Mouse (Mus musculus) left cerebral cortex, adult 18-20 months (tissue): ENCODE measurements at regions not wholly inside any gene's neighbourhood (a gene's known extent, or its start where the extent isn't known, plus 50 kb on each side); places are given as distances from the start of the nearest gene placed in this dataset.

Source experiments
- DNase-seq, 2 experiments: peaks; one replicate each; pipeline ENCODE4 v3.0.0; 2021 to 2022; ENCODE audit warnings: low spot score in 2 of 2, mixed read lengths in 1 of 2

DNA sequence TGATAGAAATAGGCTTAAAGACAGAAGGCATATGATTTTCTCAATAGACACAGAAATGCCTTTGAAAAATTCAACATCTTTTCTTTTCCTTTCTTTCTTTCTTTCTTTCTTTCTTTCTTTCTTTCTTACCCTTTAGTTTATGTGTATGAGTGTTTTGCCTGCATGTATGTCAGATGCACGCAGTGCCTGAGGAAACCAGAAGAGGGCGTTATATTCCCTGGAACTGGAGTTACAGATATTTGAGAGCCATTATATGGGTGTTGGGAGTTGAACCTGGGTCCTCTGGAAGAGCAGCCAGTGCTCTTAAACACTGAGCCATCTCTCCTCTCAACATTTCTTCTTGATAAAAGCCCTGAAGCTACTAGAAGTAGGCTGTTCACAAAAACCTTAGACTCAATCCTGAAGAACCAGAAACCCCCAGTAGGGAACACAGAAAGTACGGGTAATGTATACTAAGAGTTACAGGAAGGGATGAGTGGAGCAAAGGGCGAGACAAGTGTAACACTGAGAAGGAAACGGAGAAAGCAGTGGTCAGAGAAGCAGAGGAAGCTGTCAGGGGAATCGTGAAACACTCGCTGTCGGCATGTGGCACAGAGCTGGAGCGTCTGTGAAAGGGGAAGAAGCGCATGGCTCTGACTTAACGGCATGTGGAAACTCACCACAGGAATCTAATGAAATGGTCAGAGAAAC is 2253.4 kb downstream of the 4930444P10Rik start:
- no peak for DNase-seq

DNA sequence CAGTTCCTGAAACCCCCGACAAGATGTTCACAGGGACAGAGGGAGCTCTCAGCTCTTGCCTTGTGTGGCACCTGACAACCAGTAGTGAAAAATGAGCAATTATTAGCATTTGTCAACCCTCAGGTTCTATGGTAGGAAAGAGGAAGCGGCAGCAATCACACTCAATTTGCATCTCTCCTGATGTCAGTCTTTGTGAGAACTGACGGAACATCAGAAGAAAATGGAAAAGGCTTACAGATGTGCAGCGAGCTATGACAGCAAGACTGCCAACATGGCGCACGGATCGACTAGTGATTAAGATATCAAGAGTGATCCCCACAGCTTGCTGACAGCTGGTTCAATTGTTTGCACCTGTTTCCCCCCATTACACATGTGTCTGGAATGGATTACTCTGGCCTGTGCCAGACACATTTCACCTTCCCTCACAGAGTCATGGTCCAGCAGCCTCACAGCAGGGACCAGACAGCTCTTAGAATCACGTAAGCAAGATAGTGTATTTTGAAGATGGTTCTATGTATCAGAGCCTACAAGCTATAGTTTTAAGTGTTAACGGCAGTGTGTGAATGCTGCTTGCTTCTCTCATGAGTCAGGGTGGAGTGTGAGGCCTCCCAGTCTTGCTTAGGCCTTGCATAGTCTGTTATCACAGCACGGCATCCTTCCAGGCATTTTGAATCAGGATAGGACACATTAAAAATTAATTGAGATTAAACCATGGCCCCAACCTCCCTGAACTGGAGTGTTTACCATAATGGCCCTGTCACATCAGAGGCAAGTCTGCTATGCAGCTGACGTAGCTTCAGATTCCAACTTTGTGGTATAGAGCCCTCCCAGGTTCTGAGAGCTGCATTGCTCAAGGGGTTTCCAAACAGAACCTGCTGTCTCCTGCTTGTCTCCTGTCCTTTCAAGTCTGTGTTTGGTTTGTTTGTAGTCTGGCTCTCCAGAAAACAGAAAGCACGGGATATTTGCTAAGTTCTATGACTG is 2258.0 kb downstream of the 4930444P10Rik start:
- DNase-seq, result no peak

- DNase-seq, result no peak
Measured at GRCm38 (mm10) chr1:13807786-13808185, 2285.3 kb downstream of the 4930444P10Rik start.

DNA sequence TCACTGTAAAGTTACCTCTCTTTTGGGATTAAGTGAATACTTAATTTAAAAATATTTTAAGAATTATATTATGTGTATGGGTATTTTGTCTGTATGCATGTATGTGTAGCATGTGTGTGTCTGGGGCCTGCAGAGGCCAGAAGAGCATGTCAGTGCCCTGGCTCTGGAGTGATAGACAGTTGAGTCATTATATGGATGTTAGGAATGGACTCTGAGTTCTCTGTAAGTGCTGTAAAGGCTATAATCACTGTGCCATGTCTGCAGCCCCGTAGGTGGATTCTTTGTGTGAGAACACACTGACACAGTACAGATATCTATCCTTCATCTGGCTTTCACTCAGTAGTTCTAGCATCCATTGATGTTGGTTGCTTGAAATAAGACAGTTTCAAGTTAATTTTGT is 2292.7 kb downstream of the 4930444P10Rik start:
- DNase-seq, result no peak

GRCm38 (mm10) chr1:13798848-13799247 is 2294.3 kb downstream of the 4930444P10Rik start:
- no peak for DNase-seq

DNA sequence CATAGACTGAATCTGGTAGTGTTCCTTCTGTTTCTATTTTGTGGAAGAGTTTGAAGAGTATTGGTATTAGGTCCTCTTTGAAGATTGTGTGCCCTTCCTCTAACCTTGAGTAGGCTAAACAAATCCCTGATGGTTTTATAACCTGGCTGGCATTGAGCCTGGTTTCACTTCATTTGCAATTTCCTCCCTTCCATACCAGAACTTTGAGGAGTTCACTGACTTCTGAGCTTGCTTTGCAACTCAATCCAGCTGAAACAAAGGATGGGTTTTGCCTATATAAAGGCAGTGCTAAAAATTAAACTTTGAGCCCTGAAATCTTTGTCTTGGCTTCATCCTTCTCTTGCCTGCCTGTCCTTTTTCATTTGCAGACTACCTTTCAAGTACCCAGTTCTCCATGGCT is 2297.9 kb downstream of the 4930444P10Rik start:
- no peak for DNase-seq

DNA sequence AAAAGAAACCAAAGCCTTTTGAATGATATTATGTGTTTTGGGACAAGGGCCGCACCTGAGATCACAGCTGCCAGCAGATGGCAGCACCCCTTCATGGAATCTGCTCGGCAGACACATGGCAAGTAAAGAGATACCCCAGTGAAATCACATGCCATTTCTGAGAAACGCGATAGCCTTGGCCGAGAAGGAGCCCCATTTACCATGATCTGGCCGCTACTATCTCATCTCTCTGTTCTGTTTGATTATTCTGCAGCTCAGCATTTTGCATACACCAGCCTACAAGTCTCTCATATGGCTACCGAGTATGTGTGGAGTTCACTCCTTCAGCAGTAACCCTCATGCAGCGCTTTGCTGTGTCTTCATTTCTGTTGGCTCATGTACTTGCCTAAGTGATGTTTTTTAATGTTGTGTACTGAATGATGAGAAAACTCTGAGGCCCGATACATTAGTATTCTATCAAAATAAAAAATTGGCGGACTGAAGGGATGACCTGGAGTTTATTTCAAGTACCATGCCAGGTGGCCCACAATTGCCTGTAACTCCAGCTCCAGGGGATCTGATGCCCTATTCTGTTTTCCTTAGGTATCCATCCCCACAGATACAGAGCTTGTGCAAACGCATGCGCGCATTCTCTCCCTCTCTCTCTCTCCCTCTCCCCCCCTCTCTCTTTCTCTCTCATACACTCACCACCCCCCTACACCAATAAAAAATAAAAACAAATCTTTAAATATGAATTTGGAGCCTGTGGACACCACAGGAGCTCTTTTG is 2303.6 kb downstream of the 4930444P10Rik start:
- peak; percentile 84 to 87 for DNase-seq

DNA sequence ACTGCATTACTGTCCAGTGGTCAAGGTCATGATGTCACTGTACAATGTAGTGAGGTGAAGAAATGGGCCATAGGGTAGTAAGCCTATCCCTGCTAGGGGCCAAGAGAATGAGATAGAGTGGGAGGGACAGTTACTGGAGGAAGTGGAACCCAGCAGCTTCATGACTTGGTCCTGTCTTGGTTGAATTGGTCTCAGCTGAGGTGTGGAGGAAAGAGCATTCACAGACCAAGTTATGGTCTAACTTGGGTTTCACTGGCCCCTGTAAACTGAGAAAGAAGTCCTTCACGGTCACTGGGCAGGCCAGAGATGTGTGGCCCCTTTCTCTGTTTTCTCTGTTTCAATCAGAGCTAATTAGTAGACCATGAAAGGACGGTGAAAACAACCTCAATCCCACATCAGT is 2306.1 kb downstream of the 4930444P10Rik start:
- no peak for DNase-seq

GRCm38 (mm10) chr1:13784396-13784795 is 2308.7 kb downstream of the 4930444P10Rik start:
- peak; percentile 28 to 46 for DNase-seq

- DNase-seq, result no peak
Measured at GRCm38 (mm10) chr1:13782633-13783032, 2310.5 kb downstream of the 4930444P10Rik start.

DNA sequence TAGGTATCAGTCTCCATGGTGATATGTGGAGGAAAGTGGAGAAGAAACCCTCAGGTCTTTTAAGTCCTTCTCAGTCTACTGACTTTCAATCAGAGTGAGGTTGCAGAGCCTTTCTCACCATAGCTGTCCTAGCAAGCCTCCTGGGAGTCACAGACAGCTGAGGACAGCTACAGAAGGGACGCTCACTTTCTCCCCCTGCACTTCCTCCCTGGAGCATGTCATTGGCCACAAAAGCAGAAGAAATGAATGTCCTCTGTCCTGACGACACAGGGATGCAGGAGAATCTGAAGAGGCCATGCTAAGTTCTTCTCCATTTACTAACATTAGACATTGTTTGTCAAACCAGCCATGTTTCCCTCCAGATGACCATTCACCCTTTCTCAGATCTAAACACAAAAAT is 2321.0 kb downstream of the 4930444P10Rik start:
- no peak for DNase-seq

DNA sequence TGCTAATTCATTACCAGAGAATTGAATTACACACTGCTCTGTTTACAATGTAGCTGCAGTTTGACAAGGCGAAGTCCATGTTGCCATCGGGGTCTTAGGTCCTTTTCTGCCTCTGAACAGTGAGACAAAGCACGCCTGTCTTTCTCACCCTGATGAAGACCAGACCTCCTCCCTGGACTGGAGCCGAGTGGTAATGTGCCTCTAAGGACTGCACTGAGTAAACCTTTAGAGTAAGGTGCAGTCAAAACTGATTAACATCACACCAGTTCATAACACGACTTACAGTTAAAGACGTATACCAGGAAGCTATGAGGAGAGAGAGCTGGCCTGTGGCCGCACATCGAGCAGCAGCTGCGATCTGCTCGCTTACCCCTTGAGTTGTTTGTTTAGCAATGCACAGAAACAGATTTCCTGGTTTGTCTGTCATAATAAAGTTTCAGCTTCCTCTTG is 2322.1 kb downstream of the 4930444P10Rik start:
- no peak for DNase-seq

DNA sequence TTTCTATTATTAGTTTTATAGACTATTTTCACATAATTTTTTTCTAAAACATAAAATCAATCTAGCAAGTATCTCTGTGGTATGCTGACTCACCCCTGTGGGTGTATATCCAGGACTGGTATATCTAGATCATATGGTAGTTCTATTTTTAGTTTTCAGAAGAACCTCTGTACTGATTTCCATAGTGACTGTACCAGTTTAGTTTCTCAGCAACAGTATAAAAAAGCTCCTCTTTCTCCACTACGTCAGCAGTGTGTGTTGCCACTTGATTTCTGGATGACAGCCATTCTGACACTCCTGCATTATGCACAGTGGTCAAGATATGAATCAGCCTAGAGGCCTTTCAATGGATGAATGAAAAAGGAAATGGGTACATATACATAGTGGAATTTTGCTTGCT is 2338.6 kb downstream of the A830018L16Rik start:
- DNase-seq, result peak in 1 of 2 experiments; percentile 16

DNA sequence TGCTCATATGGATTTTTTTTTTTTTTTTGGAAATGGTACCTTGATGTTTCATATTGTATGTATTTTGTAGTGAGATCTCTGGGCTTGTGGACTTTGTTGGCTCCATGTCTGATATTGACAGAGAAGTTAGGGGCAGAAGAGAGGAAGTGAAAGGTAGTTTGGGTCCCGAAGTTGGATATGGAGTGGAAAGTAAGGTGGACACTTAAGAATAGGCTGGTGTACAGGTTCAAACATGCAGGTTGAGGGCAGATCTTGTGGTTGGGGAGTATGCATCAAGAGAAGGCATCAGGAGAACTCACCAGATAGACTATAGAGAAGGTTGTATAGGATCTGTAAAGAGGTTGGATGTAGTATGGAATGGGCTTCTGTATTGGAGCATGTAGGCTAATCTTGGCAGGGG is 2337.5 kb downstream of the A830018L16Rik start:
- DNase-seq, result no peak
